Mouse (Mus musculus) spleen, postnatal 10 days (tissue): ENCODE data around the gene Cptp.

Experiments used
- DNase-seq, 2 experiments: peaks; one replicate each; pipeline ENCODE4 v3.0.0; 2021 to 2022; ENCODE audit warnings: low spot score in 2 of 2

Cptp gene

GRCm38 (mm10) chr4:155888181-155888580 is 18.9 kb upstream of the Cptp start:
- peak in 1 of 2 experiments; percentile 12 for DNase-seq

GRCm38 (mm10) chr4:155887674-155888073 is 18.4 kb upstream of the Cptp start:
- DNase-seq, result peak in 1 of 2 experiments; percentile 10

- DNase-seq, result peak in 1 of 2 experiments; percentile 10
Measured at GRCm38 (mm10) chr4:155886330-155886729, 17.1 kb upstream of the Cptp start.

GRCm38 (mm10) chr4:155883587-155883986 is 14.3 kb upstream of the Cptp start:
- DNase-seq, result no peak

- peak in 1 of 2 experiments; percentile 10 for DNase-seq
Measured at GRCm38 (mm10) chr4:155871404-155871803, 2.2 kb upstream of the Cptp start.

- peak in 1 of 2 experiments; percentile 51 for DNase-seq
Measured at GRCm38 (mm10) chr4:155868614-155869298, 484 bp downstream of the Cptp start.

- peak in 1 of 2 experiments; percentile 9 for DNase-seq
Measured at GRCm38 (mm10) chr4:155863001-155863400, 6.2 kb downstream of the Cptp start, which contains the start of gene Tas1r3. Gene Tas1r3, minus strand, starts transcription at chr4:155863362.

GRCm38 (mm10) chr4:155861787-155862186 is 7.5 kb downstream of the Cptp start:
- DNase-seq, result peak in 1 of 2 experiments; percentile 16

- DNase-seq, result peak in 1 of 2 experiments; percentile 58
Measured at GRCm38 (mm10) chr4:155859318-155859717, 9.9 kb downstream of the Cptp start.

- DNase-seq, result no peak
Measured at GRCm38 (mm10) chr4:155856881-155857280, 12.4 kb downstream of the Cptp start.

GRCm38 (mm10) chr4:155856071-155856470 is 13.2 kb downstream of the Cptp start:
- DNase-seq, result peak in 1 of 2 experiments; percentile 18

- no peak for DNase-seq
Measured at GRCm38 (mm10) chr4:155854991-155855390, 14.2 kb downstream of the Cptp start.

GRCm38 (mm10) chr4:155853421-155853820 is 15.8 kb downstream of the Cptp start:
- DNase-seq, result no peak

GRCm38 (mm10) chr4:155851951-155852411 is 17.3 kb downstream of the Cptp start:
- no peak for DNase-seq

GRCm38 (mm10) chr4:155851368-155851767 is 17.9 kb downstream of the Cptp start:
- DNase-seq, result no peak

GRCm38 (mm10) chr4:155849792-155850451 is 19.3 kb downstream of the Cptp start:
- no peak for DNase-seq

GRCm38 (mm10) chr4:155849391-155849790 is 19.8 kb downstream of the Cptp start:
- DNase-seq, result no peak

GRCm38 (mm10) chr4:155848434-155849095 is 20.7 kb downstream of the Cptp start:
- peak in 1 of 2 experiments; percentile 26 for DNase-seq

GRCm38 (mm10) chr4:155847591-155848352 is 21.5 kb downstream of the Cptp start:
- peak in 1 of 2 experiments; percentile 63 for DNase-seq

- peak; percentile 97 to 99 for DNase-seq
Measured at GRCm38 (mm10) chr4:155846871-155847578, 22.2 kb downstream of the Cptp start, which contains the start of gene Dvl1. Gene Dvl1, plus strand, starts transcription at chr4:155847402.

GRCm38 (mm10) chr4:155843231-155843630 is 26.0 kb downstream of the Cptp start:
- no peak for DNase-seq
